Mouse (Mus musculus): ENCODE data around the gene Arhgap15. TPM values are rescaled to one million over a fixed set of nuclear protein-coding genes. Genes with fewer than 3 reads are reported as not detected.

Gene Arhgap15
- polyA plus RNA-seq, 1 experiment from 2014 or later: 1.1 TPM

- Histone ChIP-seq H3K9me3 (no peaks in the 10 kb centered on the region), H3K36me3 (no peaks in the 10 kb centered on the region), H3K9ac (no peak overlapping the region), H3K27ac (no peak overlapping the region), H3K27me3 (no peaks in the 10 kb centered on the region), H3K4me1 (no peaks in the 10 kb centered on the region), H3K4me3 (no peak overlapping the region), H3K4me2 (replicated peaks) (no peak overlapping the region)
- 78% methylated on average over 7 of the region's 7 CpGs for WGBS
- ATAC-seq (ENCODE audit: low FRiP score, low read depth): no peak
Measured at GRCm38 (mm10) chr2:44068151-44068840, 319.7 kb downstream of the Arhgap15 start.

DNA sequence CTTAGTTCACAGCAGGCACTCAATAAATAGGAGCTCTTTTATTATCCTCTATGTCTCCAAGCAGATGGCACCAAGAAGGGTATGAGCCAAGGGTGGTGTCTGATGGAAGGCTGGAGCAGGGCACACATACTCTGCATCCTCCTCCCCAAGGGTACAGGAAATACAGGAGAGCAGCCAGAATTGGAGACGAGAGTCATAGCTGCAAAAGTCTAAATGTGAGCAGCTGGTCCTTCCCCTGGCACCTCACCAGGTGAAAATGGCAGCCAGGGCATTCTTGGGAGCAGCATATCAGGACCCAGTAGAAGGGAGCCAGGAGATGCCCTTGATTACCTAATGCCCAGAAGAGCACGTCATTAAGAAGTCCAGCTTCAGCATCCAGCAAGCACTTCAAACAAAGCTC, 320.3 kb downstream of the Arhgap15 start:
- H3K9me3 ChIP-seq: no peaks in the 10 kb centered on the region
- H3K9ac ChIP-seq: no peak overlapping the region
- no peak overlapping the region for H3K4me2 ChIP-seq (replicated peaks)
- no peaks in the 10 kb centered on the region for H3K36me3 ChIP-seq
- no peak for ATAC-seq (ENCODE audit: low FRiP score, low read depth)
- H3K4me1 ChIP-seq: no peaks in the 10 kb centered on the region
- H3K27ac ChIP-seq: no peak overlapping the region
- no peak overlapping the region for H3K4me3 ChIP-seq
- 68% methylated on average over 2 of the region's 2 CpGs for WGBS
- no peaks in the 10 kb centered on the region for H3K27me3 ChIP-seq

- Histone ChIP-seq H3K9me3 (no peaks in the 10 kb centered on the region), H3K36me3 (no peaks in the 10 kb centered on the region), H3K4me1 (no peaks in the 10 kb centered on the region), H3K4me3 (no peak overlapping the region), H3K4me2 (replicated peaks) (no peak overlapping the region), H3K9ac (no peak overlapping the region), H3K27me3 (no peaks in the 10 kb centered on the region), H3K27ac (no peak overlapping the region)
- no peak for ATAC-seq (ENCODE audit: low FRiP score, low read depth)
Measured at GRCm38 (mm10) chr2:44076570-44076969, 327.9 kb downstream of the Arhgap15 start.

GRCm38 (mm10) chr2:44080530-44080929, 331.9 kb downstream of the Arhgap15 start:
- H3K27me3 ChIP-seq: no peaks in the 10 kb centered on the region
- no peaks in the 10 kb centered on the region for H3K9me3 ChIP-seq
- H3K36me3 ChIP-seq: no peaks in the 10 kb centered on the region
- H3K4me3 ChIP-seq: no peak overlapping the region
- H3K4me1 ChIP-seq: no peaks in the 10 kb centered on the region
- 79% methylated on average over 6 of the region's 6 CpGs for WGBS
- no peak for ATAC-seq (ENCODE audit: low FRiP score, low read depth)
- H3K9ac ChIP-seq: no peak overlapping the region
- no peak overlapping the region for H3K27ac ChIP-seq
- no peak overlapping the region for H3K4me2 ChIP-seq (replicated peaks)

DNA sequence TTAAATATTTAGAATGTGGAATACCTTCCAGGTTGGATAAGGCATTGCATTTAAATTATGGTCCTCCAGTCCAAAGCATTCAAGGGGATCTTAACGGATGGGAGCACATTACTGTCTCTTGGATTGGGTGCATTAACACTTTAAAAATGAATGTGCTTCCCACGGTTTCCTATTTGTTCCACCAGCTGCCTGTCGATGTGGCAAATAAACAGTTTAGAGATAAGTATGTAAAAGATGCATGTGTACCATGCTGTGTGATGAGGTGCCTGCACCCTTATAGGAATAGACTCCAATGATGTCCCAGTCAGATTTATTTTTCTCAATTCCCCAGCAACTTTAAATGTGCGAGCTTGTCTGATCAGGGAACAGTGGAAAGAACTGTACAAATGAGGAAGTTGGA, 332.6 kb downstream of the Arhgap15 start:
- H3K27ac ChIP-seq: no peak overlapping the region
- ATAC-seq (ENCODE audit: low FRiP score, low read depth): no peak
- 85% methylated on average over 4 of the region's 4 CpGs for WGBS
- H3K36me3 ChIP-seq: no peaks in the 10 kb centered on the region
- no peaks in the 10 kb centered on the region for H3K4me1 ChIP-seq
- no peaks in the 10 kb centered on the region for H3K9me3 ChIP-seq
- no peak overlapping the region for H3K4me3 ChIP-seq
- H3K4me2 ChIP-seq (replicated peaks): no peak overlapping the region
- no peaks in the 10 kb centered on the region for H3K27me3 ChIP-seq
- no peak overlapping the region for H3K9ac ChIP-seq

DNA sequence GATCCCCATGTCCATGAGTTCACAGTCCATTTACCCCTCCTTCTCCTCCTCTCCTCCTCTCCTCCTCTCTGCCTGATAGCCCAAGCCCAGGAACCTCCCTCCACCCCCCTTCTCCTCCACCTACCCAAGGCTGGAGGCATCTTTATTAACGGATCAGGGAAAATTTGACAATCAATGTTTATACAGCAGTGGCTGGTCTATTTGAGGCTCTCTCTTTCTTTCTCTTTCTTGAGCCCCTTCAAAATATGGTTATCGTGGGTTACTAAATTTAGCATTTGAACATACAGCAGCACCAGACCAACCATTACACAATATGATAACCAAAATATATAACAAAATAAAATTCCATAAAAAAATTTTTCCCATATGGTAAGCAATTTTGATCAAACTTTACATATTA, 335.8 kb downstream of the Arhgap15 start:
- Histone ChIP-seq H3K4me1 (no peaks in the 10 kb centered on the region), H3K27ac (no peak overlapping the region), H3K9ac (no peak overlapping the region), H3K9me3 (no peaks in the 10 kb centered on the region), H3K4me3 (no peak overlapping the region), H3K27me3 (no peaks in the 10 kb centered on the region), H3K36me3 (no peaks in the 10 kb centered on the region), H3K4me2 (replicated peaks) (no peak overlapping the region)
- no peak for ATAC-seq (ENCODE audit: low FRiP score, low read depth)
- WGBS: 72% methylated on average over 2 of the region's 2 CpGs

- no peak for ATAC-seq (ENCODE audit: low FRiP score, low read depth)
- Histone ChIP-seq H3K9ac (no peak overlapping the region), H3K4me3 (no peak overlapping the region), H3K4me1 (no peaks in the 10 kb centered on the region), H3K4me2 (replicated peaks) (no peak overlapping the region), H3K27ac (no peak overlapping the region), H3K36me3 (no peaks in the 10 kb centered on the region), H3K27me3 (no peaks in the 10 kb centered on the region), H3K9me3 (no peaks in the 10 kb centered on the region)
- 64% methylated on average over 5 of the region's 5 CpGs for WGBS
Measured at GRCm38 (mm10) chr2:44086403-44087056, 337.9 kb downstream of the Arhgap15 start.

- H3K4me3 ChIP-seq: no peak overlapping the region
- H3K9me3 ChIP-seq: peaks cover 10% of the 10 kb centered on the region; the same call in 1 of the 2 replicates
- H3K4me2 ChIP-seq (replicated peaks): no peak overlapping the region
- H3K4me1 ChIP-seq: peaks cover 4% of the 10 kb centered on the region; the same call in 1 of the 2 replicates
- H3K9ac ChIP-seq: no peak overlapping the region
- H3K27me3 ChIP-seq: no peaks in the 10 kb centered on the region
- H3K27ac ChIP-seq: no peak overlapping the region
- no peak for ATAC-seq (ENCODE audit: low FRiP score, low read depth)
- no peaks in the 10 kb centered on the region for H3K36me3 ChIP-seq
- 77% methylated on average over 4 of the region's 4 CpGs for WGBS
Measured at GRCm38 (mm10) chr2:44098552-44098951, 349.9 kb downstream of the Arhgap15 start.

- H3K4me3 ChIP-seq: no peak overlapping the region
- H3K9ac ChIP-seq: no peak overlapping the region
- peaks cover 1% of the 10 kb centered on the region; the same call in 1 of the 2 replicates for H3K9me3 ChIP-seq
- no peak for ATAC-seq (ENCODE audit: low FRiP score, low read depth)
- H3K4me2 ChIP-seq (replicated peaks): no peak overlapping the region
- no peaks in the 10 kb centered on the region for H3K36me3 ChIP-seq
- H3K27ac ChIP-seq: no peak overlapping the region
- WGBS: 73% methylated on average over 6 of the region's 6 CpGs
- H3K4me1 ChIP-seq: peaks cover 17% of the 10 kb centered on the region
- no peaks in the 10 kb centered on the region for H3K27me3 ChIP-seq
Measured at GRCm38 (mm10) chr2:44102351-44102750, 353.7 kb downstream of the Arhgap15 start.

- Histone ChIP-seq H3K4me2 (replicated peaks) (no peak overlapping the region), H3K36me3 (no peaks in the 10 kb centered on the region), H3K4me1 (peaks cover 17% of the 10 kb centered on the region), H3K9ac (no peak overlapping the region; the same call in 1 of the 2 replicates), H3K27ac (no peak overlapping the region), H3K27me3 (no peaks in the 10 kb centered on the region), H3K9me3 (no peaks in the 10 kb centered on the region), H3K4me3 (no peak overlapping the region)
- ATAC-seq (ENCODE audit: low FRiP score, low read depth): no peak
- 48% methylated on average over 8 of the region's 8 CpGs for WGBS
Measured at GRCm38 (mm10) chr2:44103321-44103720, 354.7 kb downstream of the Arhgap15 start.

- Histone ChIP-seq H3K27me3 (no peaks in the 10 kb centered on the region), H3K36me3 (no peaks in the 10 kb centered on the region), H3K4me1 (peaks cover 17% of the 10 kb centered on the region), H3K4me2 (replicated peaks) (no peak overlapping the region), H3K4me3 (no peak overlapping the region), H3K9ac (no peak overlapping the region), H3K27ac (no peak overlapping the region), H3K9me3 (no peaks in the 10 kb centered on the region)
- 67% methylated on average over 5 of the region's 5 CpGs for WGBS
- ATAC-seq (ENCODE audit: low FRiP score, low read depth): no peak
Measured at GRCm38 (mm10) chr2:44103742-44104141, 355.1 kb downstream of the Arhgap15 start.

DNA sequence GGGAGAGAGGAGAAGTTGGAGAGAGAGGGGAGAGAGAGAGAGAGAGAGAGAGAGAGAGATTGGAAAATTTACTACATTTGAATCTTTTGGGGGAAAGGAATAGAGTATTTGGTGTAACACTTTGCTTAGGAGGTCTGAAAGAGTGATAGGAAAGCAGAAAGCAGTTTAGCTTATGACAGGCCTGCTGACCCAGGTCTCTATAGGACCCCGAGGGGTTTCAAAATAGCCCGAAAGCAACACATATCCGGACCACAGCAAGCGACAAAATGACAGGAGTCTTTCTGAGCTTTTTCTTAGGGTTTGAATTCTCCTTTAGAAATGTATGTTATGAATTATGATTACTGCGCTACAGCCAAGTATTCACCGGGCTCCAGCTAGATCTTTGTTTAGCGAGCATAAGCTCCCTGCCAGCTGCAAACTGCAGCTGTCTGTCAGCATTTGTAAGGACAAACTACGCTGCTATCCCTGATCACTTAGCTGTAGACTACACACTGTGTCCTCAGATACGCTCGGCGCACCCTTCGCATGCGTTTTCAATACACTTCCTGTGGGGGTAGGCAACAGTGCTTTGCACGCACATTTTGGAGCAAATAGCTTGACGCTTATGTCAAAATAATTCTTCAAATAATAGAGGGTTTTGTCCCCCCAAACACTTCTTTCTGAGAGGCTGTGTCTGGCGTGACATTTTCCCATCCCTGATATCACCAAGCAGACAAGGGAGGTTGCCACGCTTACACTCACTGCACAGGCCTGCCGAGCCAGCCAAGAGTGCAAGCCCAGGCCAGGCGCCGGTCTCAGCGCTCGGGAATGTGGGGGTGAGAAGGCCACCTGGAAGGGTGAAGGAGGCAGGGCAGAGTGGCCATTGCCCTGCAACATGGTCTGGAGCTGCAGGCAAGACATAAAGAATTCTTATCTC, 355.9 kb downstream of the Arhgap15 start:
- WGBS: 51% methylated on average over 22 of the region's 22 CpGs
- Histone ChIP-seq H3K36me3 (no peaks in the 10 kb centered on the region), H3K9me3 (no peaks in the 10 kb centered on the region), H3K4me1 (peaks cover 17% of the 10 kb centered on the region), H3K27me3 (no peaks in the 10 kb centered on the region), H3K9ac (no peak overlapping the region), H3K4me3 (no peak overlapping the region), H3K4me2 (replicated peaks) (no peak overlapping the region), H3K27ac (peak overlapping the region; percentile 28; the same call in 1 of the 2 replicates)
- peak; percentile 81 for ATAC-seq (ENCODE audit: low FRiP score, low read depth)
